Mouse (Mus musculus) spleen, adult 2 months (tissue): ENCODE measurements around the gene Med24. TPM values are rescaled to one million over a fixed set of nuclear protein-coding genes. Genes with fewer than 3 reads are reported as not detected.
"Not testable (repeated sequence)": the region's sequence is repeated elsewhere in the genome, so short reads cannot be mapped to it uniquely, and the experiment has no call there.

Experiments
- DNase-seq, 2 experiments: peaks; one replicate each; pipeline versions ENCODE4 v3.0.0 to v3.0.0-alpha.2; 2012 to 2021; ENCODE audit warnings: low spot score in 2 of 2, low read depth in 1 of 2
- H3K27ac ChIP-seq: fragments of 200-500 bp; 2 replicates; pipeline ENCODE4 v1.5.1; 2012; ENCODE audit warnings: low read length, inconsistent platforms; ENCODE audit not compliant: insufficient read depth
- H3K27me3 ChIP-seq: fragments of 200-500 bp; 2 replicates; pipeline ENCODE4 v1.6.1; 2012; ENCODE audit warnings: mild to moderate bottlenecking, moderate library complexity, low read length, inconsistent platforms; ENCODE audit not compliant: control insufficient read depth, insufficient read depth
- H3K36me3 ChIP-seq: fragments of 200-500 bp; 2 replicates; pipeline ENCODE4 v1.6.1; 2012; ENCODE audit warnings: mild to moderate bottlenecking, low read length, inconsistent platforms; ENCODE audit not compliant: control insufficient read depth, insufficient read depth
- H3K4me1 ChIP-seq: fragments of 200-500 bp; 2 replicates; pipeline ENCODE4 v1.6.1; 2011; ENCODE audit warnings: inconsistent platforms; ENCODE audit not compliant: control insufficient read depth, insufficient read depth, insufficient read length
- H3K4me3 ChIP-seq: fragments of 200-500 bp; 2 replicates; pipeline ENCODE4 v1.5.1; 2011; ENCODE audit warnings: mild to moderate bottlenecking, inconsistent platforms; ENCODE audit not compliant: insufficient read depth, insufficient read length; ENCODE audit errors: extremely low read depth
- CTCF ChIP-seq: fragments of 200-500 bp; IDR thresholded peaks from 2 replicates; pipeline ENCODE4 v1.5.1; 2011; ENCODE audit warnings: mild to moderate bottlenecking, inconsistent platforms; ENCODE audit not compliant: insufficient read depth, insufficient read length, insufficient replicate concordance; ENCODE audit errors: extremely low read depth
- POLR2A ChIP-seq: fragments of 200-500 bp; IDR thresholded peaks from 2 replicates; pipeline ENCODE4 v1.6.1; 2011; ENCODE audit warnings: low read depth, low read length, inconsistent platforms
- WGBS: fragments of 180-500 bp; shearing (Covaris S2); methylation state at CpG from one replicate; pipeline ENCODE4 v1.1.7; 2018; 5-methylcytosine and 5-hydroxymethylcytosine counted together
- polyA plus RNA-seq: library from polyadenylated mRNA; depleted of rRNA; stranded (reverse); fragments of >200 nt; gene quantifications from 2 replicates; pipeline ENCODE4 v1.2.3, GENCODE M21; 2012

Gene Med24
- polyA plus RNA-seq, 1 experiment = 53.6 TPM

DNA sequence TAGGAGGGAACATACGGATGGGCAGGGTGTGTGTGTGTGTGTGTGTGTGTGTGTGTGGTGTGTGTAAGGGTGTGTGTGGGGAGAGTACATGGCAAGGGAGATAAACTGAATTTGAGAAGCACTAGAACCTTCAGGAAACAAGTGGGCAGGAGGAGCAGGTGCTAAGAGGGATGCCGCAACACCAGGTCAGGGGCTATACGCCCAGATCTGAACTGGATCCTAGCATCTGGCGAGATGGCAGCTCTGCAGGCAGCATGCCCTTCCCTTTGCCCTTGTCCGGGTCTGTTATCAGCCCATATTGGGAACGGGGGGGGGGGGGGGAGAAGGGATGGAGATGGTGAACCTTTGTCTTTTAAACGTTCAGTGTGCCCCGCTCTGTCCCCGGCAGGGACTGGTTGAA lies 9.7 kb upstream of the Med24 start:
- no peak for DNase-seq
- Histone ChIP-seq H3K4me3 (no peak overlapping the region), H3K27me3 (no peaks in the 10 kb centered on the region), H3K4me1 (peaks cover 6% of the 10 kb centered on the region), H3K36me3 (no peaks in the 10 kb centered on the region), H3K27ac (no peak overlapping the region)
- WGBS = 82% methylated on average over 9 of the region's 9 CpGs
- TF ChIP-seq CTCF (no peak), POLR2A (no peak)

DNA sequence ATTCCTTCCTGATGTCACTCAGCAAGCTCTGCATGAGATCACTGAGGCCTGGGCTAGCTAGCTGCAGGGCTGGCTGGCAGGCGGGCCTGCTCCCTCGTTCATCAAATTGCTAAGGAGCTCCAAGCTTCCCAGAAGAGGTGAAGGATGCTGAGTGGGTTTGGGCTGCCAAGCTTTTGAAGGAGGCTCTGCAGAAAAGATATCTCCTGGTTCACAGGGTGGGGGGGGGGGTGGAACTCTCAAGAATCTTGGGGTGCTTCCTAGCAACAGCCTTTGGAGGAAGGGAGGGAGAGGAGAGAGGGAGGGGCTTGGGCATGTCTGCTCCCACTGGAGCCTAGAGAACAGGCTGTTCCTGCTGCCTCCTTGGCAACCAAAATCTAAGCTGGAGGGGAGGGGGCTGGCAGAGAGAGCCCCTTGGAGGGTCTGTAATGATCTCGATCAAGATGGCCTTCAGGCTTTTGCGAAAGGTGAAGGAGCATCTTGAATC lies 9.2 kb upstream of the Med24 start:
- peaks cover 6% of the 10 kb centered on the region for H3K4me1 ChIP-seq
- H3K27me3 ChIP-seq = no peaks in the 10 kb centered on the region
- no peak overlapping the region for H3K4me3 ChIP-seq
- H3K27ac ChIP-seq = no peak overlapping the region
- no peak for DNase-seq
- 78% methylated on average over 4 of the region's 4 CpGs for WGBS
- H3K36me3 ChIP-seq = no peaks in the 10 kb centered on the region
- TF ChIP-seq CTCF = no peak
- no peak for TF ChIP-seq POLR2A

DNA sequence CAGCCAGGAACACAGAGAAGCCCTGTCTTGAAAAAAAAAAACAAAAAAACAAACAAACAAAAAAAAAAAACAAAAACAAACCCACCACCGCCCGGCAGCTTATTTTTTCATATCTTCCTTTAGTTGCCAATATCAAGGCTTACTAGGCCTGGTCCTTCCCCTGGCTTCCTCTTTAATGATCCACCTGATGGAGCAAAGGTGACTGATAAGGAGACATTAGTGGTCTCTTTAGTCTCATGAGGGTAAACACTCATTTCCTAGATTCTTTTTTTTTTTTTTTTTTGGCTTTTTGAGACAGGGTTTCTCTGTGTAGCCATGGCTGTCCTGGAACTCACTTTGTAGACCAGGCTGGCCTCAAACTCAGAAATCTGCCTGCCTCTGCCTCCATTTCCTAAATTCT lies 8.0 kb upstream of the Med24 start:
- not testable (repeated sequence) for H3K36me3 ChIP-seq, DNase-seq, H3K27ac ChIP-seq, H3K4me1 ChIP-seq, H3K27me3 ChIP-seq, H3K4me3 ChIP-seq
- WGBS = 81% methylated on average over 2 of the region's 2 CpGs

DNA sequence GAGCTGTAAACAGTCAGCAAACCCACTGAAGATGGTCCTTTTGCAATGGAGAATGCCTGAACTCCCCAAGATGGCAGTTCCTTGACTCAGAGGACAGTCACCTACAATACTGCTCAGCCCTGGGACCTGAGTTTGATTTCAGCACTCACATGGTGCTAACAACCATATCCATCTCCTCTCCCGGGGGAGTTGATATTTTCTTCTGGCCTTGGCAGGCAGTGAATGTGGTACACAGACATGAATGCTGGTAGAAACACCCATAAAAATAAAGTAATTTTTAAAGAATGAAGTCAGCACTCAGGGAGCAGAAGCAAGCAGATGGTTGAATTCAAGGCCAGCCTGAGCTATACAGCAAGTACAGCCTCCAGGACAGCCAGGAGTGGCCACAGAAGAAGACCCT lies 6.9 kb upstream of the Med24 start:
- no peak overlapping the region for H3K4me3 ChIP-seq
- H3K27ac ChIP-seq = no peak overlapping the region
- no peak for TF ChIP-seq POLR2A
- no peak for TF ChIP-seq CTCF
- 88% methylated on average over 1 of the region's 1 CpGs for WGBS
- H3K27me3 ChIP-seq = no peaks in the 10 kb centered on the region
- H3K36me3 ChIP-seq = no peaks in the 10 kb centered on the region
- H3K4me1 ChIP-seq = peaks cover 3% of the 10 kb centered on the region; the same call in 1 of the 2 replicates
- no peak for DNase-seq

DNA sequence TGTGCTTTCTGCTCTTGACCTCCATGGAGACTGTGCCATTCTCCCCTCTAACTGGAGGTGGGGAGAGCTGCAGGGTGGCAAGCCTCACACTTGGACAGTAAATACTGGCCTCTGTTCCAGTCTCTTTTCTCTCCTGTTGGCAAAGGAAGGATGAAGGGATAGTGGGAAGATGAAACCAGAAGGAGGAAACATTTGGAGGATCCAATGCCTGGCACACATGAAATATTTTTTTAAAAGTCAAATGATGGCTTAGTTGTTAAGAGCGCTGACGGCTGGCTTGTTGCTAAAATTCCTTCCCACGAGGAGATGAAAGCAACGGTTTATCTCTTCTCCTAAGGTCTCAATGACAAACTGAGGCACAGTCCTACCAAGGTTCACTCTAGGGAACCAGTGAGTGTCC lies 5.9 kb upstream of the Med24 start:
- Histone ChIP-seq H3K27me3 (no peaks in the 10 kb centered on the region), H3K27ac (no peak overlapping the region), H3K4me1 (no peaks in the 10 kb centered on the region), H3K36me3 (no peaks in the 10 kb centered on the region), H3K4me3 (no peak overlapping the region)
- 93% methylated on average over 4 of the region's 4 CpGs for WGBS
- DNase-seq = no peak
- TF ChIP-seq POLR2A (no peak), CTCF (no peak)

DNA sequence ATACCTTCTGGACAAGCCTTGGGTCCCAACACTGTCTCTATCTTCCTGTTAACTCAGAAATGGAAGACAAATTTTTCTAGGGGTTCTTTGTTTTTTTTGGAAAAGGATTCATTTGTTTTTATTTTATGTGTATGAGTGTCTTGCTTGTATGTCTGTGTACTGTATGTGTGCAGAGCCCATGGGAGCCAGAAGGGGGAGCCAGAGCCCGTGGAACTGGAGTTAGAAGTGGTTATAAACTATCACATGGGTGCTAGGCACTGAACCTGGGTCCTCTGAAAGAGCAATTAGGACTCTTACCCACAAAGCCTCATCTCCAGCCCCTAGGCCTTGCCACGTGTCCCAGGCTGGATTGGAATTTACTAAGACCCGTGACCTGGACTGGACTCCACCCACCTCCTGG lies 4.8 kb upstream of the Med24 start:
- TF ChIP-seq CTCF = no peak
- no peak for TF ChIP-seq POLR2A
- 82% methylated on average over 3 of the region's 3 CpGs for WGBS
- H3K36me3 ChIP-seq = no peaks in the 10 kb centered on the region

DNA sequence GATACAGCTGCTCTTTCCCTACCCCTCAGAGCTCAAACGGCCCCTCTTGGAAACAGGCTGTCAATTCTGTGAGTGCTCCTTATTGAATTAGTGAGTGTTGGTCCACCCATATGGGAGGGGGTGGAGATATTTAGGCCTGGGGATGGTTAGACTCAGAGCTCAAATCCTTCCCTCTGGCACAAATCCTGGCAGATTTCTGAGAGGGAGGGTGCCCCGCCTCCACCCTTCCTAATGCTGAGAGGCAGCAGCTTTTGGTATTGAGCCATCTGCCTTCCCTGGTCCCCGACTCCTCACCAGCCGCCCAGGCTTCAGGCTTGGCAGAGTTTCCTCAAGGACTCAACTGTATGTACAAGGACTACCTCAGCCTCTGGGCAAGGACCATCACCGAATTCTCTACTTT lies 1.9 kb upstream of the Med24 start:
- no peak for DNase-seq
- no peak overlapping the region for H3K4me3 ChIP-seq
- 86% methylated on average over 5 of the region's 5 CpGs for WGBS
- H3K27me3 ChIP-seq = no peaks in the 10 kb centered on the region
- no peaks in the 10 kb centered on the region for H3K36me3 ChIP-seq
- H3K27ac ChIP-seq = no peak overlapping the region
- peaks cover 4% of the 10 kb centered on the region; the same call in 1 of the 2 replicates for H3K4me1 ChIP-seq
- TF ChIP-seq POLR2A (no peak), CTCF (no peak)

More for the DNA sequence above, 4.8 kb upstream of the Med24 start:
- no peak for DNase-seq
- no peaks in the 10 kb centered on the region for H3K27me3 ChIP-seq
- H3K27ac ChIP-seq = no peak overlapping the region
- H3K4me3 ChIP-seq = no peak overlapping the region
- no peaks in the 10 kb centered on the region for H3K4me1 ChIP-seq

DNA sequence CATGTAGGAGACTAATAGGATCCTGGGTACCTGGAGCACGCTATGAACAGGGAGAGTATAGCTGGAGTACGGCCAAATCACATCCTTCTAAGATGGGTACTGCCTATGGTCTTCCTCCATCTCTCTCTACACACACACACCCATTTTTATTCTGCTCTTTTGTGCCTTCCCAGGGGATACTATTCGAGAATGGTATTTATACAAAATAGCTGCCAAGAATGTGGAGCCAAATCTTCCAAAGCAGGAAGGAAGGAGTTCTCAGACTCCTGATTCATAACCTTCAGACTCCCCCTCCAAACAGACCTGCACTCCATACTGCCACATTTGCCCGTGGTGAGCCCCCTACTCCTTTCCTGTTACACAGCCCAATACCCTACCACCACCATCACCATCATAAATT lies 1.5 kb upstream of the Med24 start:
- Histone ChIP-seq H3K27me3 (no peaks in the 10 kb centered on the region), H3K27ac (no peak overlapping the region), H3K4me1 (peaks cover 4% of the 10 kb centered on the region; the same call in 1 of the 2 replicates), H3K36me3 (peaks cover 2% of the 10 kb centered on the region; the same call in 1 of the 2 replicates), H3K4me3 (no peak overlapping the region)
- 77% methylated on average over 4 of the region's 4 CpGs for WGBS
- no peak for DNase-seq
- TF ChIP-seq CTCF (no peak), POLR2A (no peak)
